Mouse (Mus musculus): ENCODE results near the gene Nudt2. TPM values are rescaled to one million over a fixed set of nuclear protein-coding genes. Genes with fewer than 3 reads are reported as not detected.

Nudt2 gene
- polyA plus RNA-seq, 1 experiment from 2014 or later, result 59.7 TPM

DNA sequence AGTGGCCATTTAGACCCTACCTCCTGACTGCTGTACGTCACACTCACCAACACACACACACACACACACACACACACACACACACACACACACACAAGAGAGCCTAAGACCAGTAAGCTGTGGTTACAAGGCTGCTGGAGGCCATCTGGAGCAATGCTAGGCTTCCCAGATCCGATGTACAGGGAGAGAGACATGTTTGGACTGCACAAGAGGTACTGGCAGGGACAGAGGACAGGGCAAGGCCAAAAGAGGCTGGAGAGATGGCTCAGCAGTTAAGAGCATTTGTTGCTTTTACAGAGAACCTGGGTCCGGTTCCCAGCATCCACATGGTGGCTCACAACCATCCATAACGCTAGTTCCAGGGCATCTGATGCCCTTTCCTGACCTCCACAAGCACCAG is 30.1 kb downstream of the Nudt2 start:
- no peak for ATAC-seq (ENCODE audit: insufficient read depth)
- no peak overlapping the region for H3K9ac ChIP-seq
- no peak overlapping the region for H3K4me2 ChIP-seq
- peaks cover 41% of the 10 kb centered on the region for H3K27me3 ChIP-seq (ENCODE audit: insufficient read depth, low read length)
- WGBS, result 69% methylated on average over 4 of the region's 4 CpGs
- no peak for DNase-seq
- no peak for TF ChIP-seq CTCF (IDR thresholded peaks at IDR 0.05; ENCODE audit: low read depth)
- H3K27ac ChIP-seq (ENCODE audit: low read depth), result no peak overlapping the region
- H3K4me3 ChIP-seq (ENCODE audit: low read depth, low read length), result no peak overlapping the region
- no peaks in the 10 kb centered on the region for H3K9me3 ChIP-seq (ENCODE audit: low read depth, low read length)
- peaks cover 12% of the 10 kb centered on the region for H3K4me1 ChIP-seq (ENCODE audit: insufficient read depth)
- H3K36me3 ChIP-seq (ENCODE audit: insufficient read depth), result no peaks in the 10 kb centered on the region

DNA sequence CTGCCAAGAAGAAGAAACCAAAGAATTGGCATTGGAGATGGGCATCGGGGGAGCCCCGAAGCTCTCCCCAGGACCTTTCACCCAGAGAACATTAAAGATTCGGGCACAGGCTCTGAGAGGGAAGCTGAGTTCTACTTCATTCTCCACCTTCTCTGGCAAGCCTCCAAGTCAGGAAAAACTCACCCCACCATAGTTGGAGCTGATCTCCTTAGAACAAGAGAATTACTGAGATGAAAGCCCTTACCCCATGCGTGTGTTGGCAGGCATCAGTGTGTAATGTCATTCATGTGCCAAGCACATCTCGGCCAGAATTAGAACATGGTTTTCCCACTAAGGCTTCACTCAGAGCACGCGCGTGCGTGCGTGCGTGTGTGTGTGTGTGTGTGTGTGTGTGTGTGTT is 30.9 kb downstream of the Nudt2 start:
- WGBS, result 80% methylated on average over 11 of the region's 11 CpGs
- ATAC-seq (ENCODE audit: insufficient read depth), result no peak

DNA sequence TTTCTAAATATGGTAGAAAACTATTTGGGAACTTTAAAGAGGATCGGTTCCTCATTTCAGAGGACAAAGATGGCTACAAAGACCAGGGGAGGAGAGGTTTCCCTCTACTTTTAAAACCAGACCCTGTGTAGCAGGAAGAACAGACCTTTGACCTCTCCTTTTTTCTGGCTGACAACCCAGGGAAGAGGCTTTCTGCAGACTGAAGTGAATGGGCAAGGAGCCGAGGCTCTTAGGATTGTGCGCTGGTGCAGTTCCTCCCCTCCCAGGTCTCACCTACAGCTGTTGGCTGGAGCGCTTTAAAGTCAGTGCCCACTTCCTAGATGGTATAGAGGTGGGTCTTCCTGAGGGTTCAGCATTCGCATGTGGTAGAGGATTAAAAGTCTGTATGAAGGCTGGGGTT is 32.1 kb downstream of the Nudt2 start:
- Histone ChIP-seq H3K4me1 (ENCODE audit: insufficient read depth) (peaks cover 14% of the 10 kb centered on the region), H3K9me3 (ENCODE audit: low read depth, low read length) (no peaks in the 10 kb centered on the region), H3K4me2 (no peak overlapping the region), H3K9ac (no peak overlapping the region), H3K27me3 (ENCODE audit: insufficient read depth, low read length) (peaks cover 59% of the 10 kb centered on the region), H3K36me3 (ENCODE audit: insufficient read depth) (no peaks in the 10 kb centered on the region), H3K4me3 (ENCODE audit: low read depth, low read length) (no peak overlapping the region), H3K27ac (ENCODE audit: low read depth) (no peak overlapping the region)
- no peak for TF ChIP-seq CTCF (IDR thresholded peaks at IDR 0.05; ENCODE audit: low read depth)
- ATAC-seq (ENCODE audit: insufficient read depth), result no peak
- DNase-seq, result no peak
- 56% methylated on average over 5 of the region's 5 CpGs for WGBS

More for the DNA sequence above, 30.9 kb downstream of the Nudt2 start:
- H3K9ac ChIP-seq, result no peak overlapping the region
- H3K4me3 ChIP-seq (ENCODE audit: low read depth, low read length), result no peak overlapping the region
- no peak for TF ChIP-seq CTCF (IDR thresholded peaks at IDR 0.05; ENCODE audit: low read depth)
- H3K27ac ChIP-seq (ENCODE audit: low read depth), result no peak overlapping the region
- H3K36me3 ChIP-seq (ENCODE audit: insufficient read depth), result no peaks in the 10 kb centered on the region
- DNase-seq, result no peak
- H3K27me3 ChIP-seq (ENCODE audit: insufficient read depth, low read length), result peaks cover 49% of the 10 kb centered on the region
- peaks cover 12% of the 10 kb centered on the region for H3K4me1 ChIP-seq (ENCODE audit: insufficient read depth)
- no peaks in the 10 kb centered on the region for H3K9me3 ChIP-seq (ENCODE audit: low read depth, low read length)
- H3K4me2 ChIP-seq, result no peak overlapping the region

DNA sequence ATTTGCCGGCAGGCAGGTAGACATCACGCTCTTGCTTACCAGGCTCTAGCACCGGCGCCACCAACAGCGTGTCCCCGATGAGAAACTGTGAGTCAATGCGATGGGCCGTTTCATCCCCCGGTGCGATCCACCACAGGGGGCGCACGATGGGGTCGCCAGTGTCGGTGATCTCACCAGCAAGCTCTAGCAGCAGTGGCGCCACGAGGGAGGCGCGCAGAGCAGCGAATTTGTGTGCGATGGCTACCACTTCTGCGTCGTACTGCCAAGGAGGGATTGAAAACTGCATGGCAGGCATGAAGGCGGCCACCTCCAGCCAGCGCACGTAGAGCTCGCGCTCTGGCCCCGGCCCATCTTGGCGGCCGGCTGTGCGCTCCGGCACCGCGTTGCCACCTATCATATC is 32.6 kb downstream of the Nudt2 start:
- H3K9ac ChIP-seq, result no peak overlapping the region
- peak overlapping the region; percentile 32 for H3K4me3 ChIP-seq (ENCODE audit: low read depth, low read length)
- TF ChIP-seq CTCF (IDR thresholded peaks at IDR 0.05; ENCODE audit: low read depth), result peak; percentile 80
- no peaks in the 10 kb centered on the region for H3K9me3 ChIP-seq (ENCODE audit: low read depth, low read length)
- H3K4me2 ChIP-seq, result peak overlapping the region; percentile 60
- peaks cover 59% of the 10 kb centered on the region for H3K27me3 ChIP-seq (ENCODE audit: insufficient read depth, low read length)
- ATAC-seq (ENCODE audit: insufficient read depth) (0 out of 2 replicates have a peak, but pooled peaks have one; percentile 10), DNase-seq (peak; percentile 79)
- no peaks in the 10 kb centered on the region for H3K36me3 ChIP-seq (ENCODE audit: insufficient read depth)
- H3K27ac ChIP-seq (ENCODE audit: low read depth), result no peak overlapping the region
- H3K4me1 ChIP-seq (ENCODE audit: insufficient read depth), result peaks cover 20% of the 10 kb centered on the region
- under 1% methylated on average over 34 of the region's 34 CpGs for WGBS

DNA sequence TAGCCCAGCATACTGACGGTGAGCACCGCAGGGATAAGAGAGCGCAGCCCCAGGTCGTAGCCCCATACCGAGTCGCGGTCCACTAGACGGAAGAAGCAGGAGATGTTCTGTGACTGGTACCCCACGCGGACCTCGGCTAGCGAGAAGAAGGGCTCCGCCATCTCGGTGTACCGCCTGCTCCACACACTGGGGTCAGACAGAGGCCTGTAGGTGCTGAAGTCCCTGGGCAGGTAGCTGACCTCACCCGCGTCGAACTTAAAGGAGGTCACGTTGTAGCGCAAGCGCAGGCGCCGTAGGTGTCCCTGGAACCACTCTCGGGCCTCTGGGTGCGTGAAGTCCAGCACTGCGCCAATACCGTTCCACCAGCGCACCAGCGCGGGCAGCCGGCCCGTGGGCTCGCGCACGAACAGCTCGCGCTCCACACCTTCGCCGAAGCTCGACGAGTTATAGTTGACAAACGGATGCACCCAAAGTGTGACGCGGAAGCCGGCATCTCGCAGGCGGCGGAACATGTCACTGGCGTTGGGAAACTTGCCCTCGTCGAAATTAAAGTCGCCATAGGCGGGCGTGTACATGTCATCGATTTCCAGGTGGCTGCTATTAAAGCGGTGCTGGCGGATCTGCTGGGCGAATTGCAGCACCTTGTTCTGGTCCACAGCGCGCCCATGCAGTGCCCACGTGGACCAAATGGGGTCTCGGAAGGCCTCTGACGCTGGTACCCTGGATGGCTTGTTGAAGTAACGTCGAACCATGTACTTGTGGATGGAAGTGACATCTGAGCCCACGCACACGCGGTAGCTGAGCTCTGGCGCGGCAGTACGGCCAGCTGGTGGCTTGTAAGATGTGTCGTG is 33.3 kb downstream of the Nudt2 start:
- Histone ChIP-seq H3K4me1 (ENCODE audit: insufficient read depth) (peaks cover 21% of the 10 kb centered on the region), H3K9ac (no peak overlapping the region), H3K36me3 (ENCODE audit: insufficient read depth) (no peaks in the 10 kb centered on the region), H3K27me3 (ENCODE audit: insufficient read depth, low read length) (peaks cover 59% of the 10 kb centered on the region), H3K4me2 (peak overlapping the region; percentile 60), H3K27ac (ENCODE audit: low read depth) (no peak overlapping the region), H3K9me3 (ENCODE audit: low read depth, low read length) (no peaks in the 10 kb centered on the region), H3K4me3 (ENCODE audit: low read depth, low read length) (peak overlapping the region; percentile 32)
- peak; percentile 28 for DNase-seq
- ATAC-seq (ENCODE audit: insufficient read depth), result no peak
- WGBS, result 5% methylated on average over 72 of the region's 72 CpGs
- no peak for TF ChIP-seq CTCF (IDR thresholded peaks at IDR 0.05; ENCODE audit: low read depth)

DNA sequence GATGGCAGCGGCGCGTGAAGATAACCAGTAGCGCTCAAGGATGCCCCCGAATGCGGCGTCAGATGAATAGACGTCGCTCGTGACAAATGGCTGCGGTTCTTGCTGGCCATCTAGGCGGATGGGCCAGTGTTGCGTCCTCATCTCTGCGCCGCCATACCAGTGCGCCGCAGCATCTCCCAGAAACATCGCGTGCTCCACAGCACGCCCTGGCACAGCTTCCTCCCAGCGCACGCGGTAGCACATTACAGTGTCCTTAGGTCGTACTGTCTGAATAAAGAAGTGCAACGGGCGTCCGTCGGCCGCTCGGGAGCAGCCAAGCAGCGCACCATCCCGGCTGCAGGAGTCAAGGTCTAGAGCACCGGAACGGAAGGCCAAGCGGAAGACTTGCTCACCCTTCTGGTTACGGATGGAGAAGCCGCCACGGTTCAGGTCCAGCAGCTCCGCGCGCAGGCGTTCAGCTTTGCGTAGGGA is 34.0 kb downstream of the Nudt2 start:
- Histone ChIP-seq H3K27me3 (ENCODE audit: insufficient read depth, low read length) (peaks cover 59% of the 10 kb centered on the region), H3K4me3 (ENCODE audit: low read depth, low read length) (peak overlapping the region; percentile 32), H3K9ac (no peak overlapping the region), H3K4me1 (ENCODE audit: insufficient read depth) (peaks cover 21% of the 10 kb centered on the region), H3K4me2 (peak overlapping the region; percentile 60), H3K27ac (ENCODE audit: low read depth) (no peak overlapping the region), H3K36me3 (ENCODE audit: insufficient read depth) (no peaks in the 10 kb centered on the region), H3K9me3 (ENCODE audit: low read depth, low read length) (no peaks in the 10 kb centered on the region)
- peak; percentile 44 for DNase-seq
- no peak for TF ChIP-seq CTCF (IDR thresholded peaks at IDR 0.05; ENCODE audit: low read depth)
- no peak for ATAC-seq (ENCODE audit: insufficient read depth)
- 3% methylated on average over 43 of the region's 43 CpGs for WGBS

DNA sequence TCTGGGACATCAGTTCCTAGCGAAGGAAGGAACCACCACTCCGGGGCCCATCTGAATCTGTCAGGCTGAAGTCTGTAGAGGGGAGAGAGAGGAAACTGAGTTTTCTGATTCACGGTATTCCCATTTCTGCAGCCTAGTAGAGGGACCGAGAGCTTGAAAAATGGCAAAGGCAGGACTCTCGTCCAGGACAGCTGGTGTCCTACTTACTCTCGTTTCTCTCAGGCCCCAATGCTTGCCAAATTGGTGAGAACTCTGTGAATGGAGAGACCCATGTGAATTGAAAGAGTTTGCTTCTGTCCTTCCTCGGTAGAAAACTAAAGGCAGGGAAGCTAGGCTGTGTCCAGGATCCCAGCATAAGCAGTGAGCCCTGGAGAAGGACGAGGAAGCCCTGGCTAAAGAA is 34.7 kb downstream of the Nudt2 start:
- TF ChIP-seq CTCF (IDR thresholded peaks at IDR 0.05; ENCODE audit: low read depth), result no peak
- DNase-seq (no peak), ATAC-seq (ENCODE audit: insufficient read depth) (no peak)
- Histone ChIP-seq H3K9me3 (ENCODE audit: low read depth, low read length) (no peaks in the 10 kb centered on the region), H3K9ac (no peak overlapping the region), H3K27ac (ENCODE audit: low read depth) (no peak overlapping the region), H3K4me3 (ENCODE audit: low read depth, low read length) (no peak overlapping the region), H3K36me3 (ENCODE audit: insufficient read depth) (no peaks in the 10 kb centered on the region), H3K27me3 (ENCODE audit: insufficient read depth, low read length) (peaks cover 59% of the 10 kb centered on the region), H3K4me2 (no peak overlapping the region), H3K4me1 (ENCODE audit: insufficient read depth) (peaks cover 21% of the 10 kb centered on the region)
- 64% methylated on average over 8 of the region's 8 CpGs for WGBS
